In genomic region chr7:59245541-59245940, GRCm38 (mm10) we compare ENCODE assay signal across 15 mouse cellular contexts. TPM values are rescaled to one million over a fixed set of nuclear protein-coding genes. Genes with fewer than 3 reads are reported as not detected.
DNase-seq lines count a peak whose midpoint lies in the region; ATAC-seq and TF ChIP-seq lines count a peak whose summit lies in the region.
"Had no signal": no experiment of that assay in that cellular context is flagged by ENCODE, and none has a peak within 500 bp of the region (broad histone marks: within the 10 kb centered on the region; RNA-seq: fewer than 3 reads in every experiment).

No protein-coding gene starts in this region.

- ATAC-seq in common myeloid progenitor, adult 5-6 weeks (replicated peaks; ENCODE audit: low read depth, poor library complexity, severe bottlenecking), result peak; percentile 66; the same call in 1 of the 2 replicates

- H3K27me3 ChIP-seq in heart, adult 2 months (ENCODE audit: control insufficient read depth, insufficient read depth, low read length), result no peaks in the 10 kb centered on the region
- H3K27me3 ChIP-seq: embryonic facial prominence, embryonic 13.5 days; megakaryocyte, embryonic 14.5 days; neural tube, embryonic 15.5 days had no signal

- no peak for TF ChIP-seq POLR2A in heart, adult 2 months (IDR thresholded peaks at IDR 0.05; ENCODE audit: insufficient read depth, low read depth, low read length)

- H3K4me3 ChIP-seq in heart, adult 2 months, result no peak overlapping the region
- H3K4me3 ChIP-seq: embryonic facial prominence, embryonic 13.5 days; megakaryocyte, embryonic 14.5 days; neural tube, embryonic 15.5 days had no signal

- 99% methylated on average over 2 of the region's 2 CpGs for WGBS in heart, adult 2 months

- H3K79me2 ChIP-seq in heart, adult 2 months (replicated peaks; ENCODE audit: control insufficient read depth, insufficient read depth, low read length), result no peaks in the 10 kb centered on the region

- intact Hi-C loops in heart, adult 2 months (cut with DNase I), result no loop called here
- intact Hi-C loops in heart, postnatal 25 days (cut with DNase I), result no loop called here

- no peak overlapping the region for H3K27ac ChIP-seq in heart, adult 2 months
- H3K27ac ChIP-seq: embryonic facial prominence, embryonic 13.5 days; neural tube, embryonic 15.5 days had no signal

- TF ChIP-seq EP300 in heart, adult 2 months (IDR thresholded peaks at IDR 0.05; ENCODE audit: insufficient read depth, low read depth, low read length), result no peak

- H3K4me1 ChIP-seq in heart, adult 2 months (ENCODE audit: control insufficient read depth, insufficient read depth, low read length), result no peaks in the 10 kb centered on the region
- H3K4me1 ChIP-seq: embryonic facial prominence, embryonic 13.5 days; neural tube, embryonic 15.5 days had no signal

- no peak for DNase-seq in heart, adult 2 months
- no peak for DNase-seq in heart, postnatal 25 days (ENCODE audit: low spot score)
- peak; percentile 13 for DNase-seq in lung, postnatal 36 days
- DNase-seq in lung, postnatal 14 days, result no peak
- DNase-seq in thymus, postnatal 36 days, result peak; percentile 15 to 24
- DNase-seq in neural tube, embryonic 10.5 days (ENCODE audit: extremely low spot score, low spot score), result no peak
- DNase-seq in right cerebral cortex, postnatal 25 days, result no peak
- DNase-seq: cerebellum, adult 11 months; gastrocnemius, postnatal 10 days; heart, postnatal 14 days; kidney, postnatal 14 days had no signal

- TF ChIP-seq CTCF in heart, adult 2 months (IDR thresholded peaks at IDR 0.05), result peak; percentile 47

- H3K36me3 ChIP-seq in heart, adult 2 months (ENCODE audit: control insufficient read depth, insufficient read depth, low read length), result no peaks in the 10 kb centered on the region; the same call in 1 of the 2 replicates
- H3K36me3 ChIP-seq: neural tube, embryonic 15.5 days had no signal

- H3K9ac ChIP-seq in heart, adult 2 months (ENCODE audit: low read depth, low read length), result no peak overlapping the region
- H3K9ac ChIP-seq: embryonic facial prominence, embryonic 13.5 days; neural tube, embryonic 15.5 days had no signal

RNA-seq across cellular contexts. Expression of gene Ube3a, which starts 17.0 kb away (rescaled TPM):
- total RNA-seq in heart, adult 2 months (2021), result 100 to 1,000 TPM; 128 to 136 TPM
- polyA plus RNA-seq in heart, adult 2 months (2012; rRNA removed), result 27.3 and 38.4 TPM in 2 replicates
- total RNA-seq in heart, postnatal 25 days (2021), result 100 to 1,000 TPM; 117 to 132 TPM
- total RNA-seq in common myeloid progenitor, adult 5-6 weeks (2017), result 104 and 140 TPM in 2 replicates

Comparison
In these comparisons a context has a peak if more than half of its experiments do, and no peak if none do; other contexts are left out.
1. DNase-seq: peak in lung, postnatal 36 days (single experiment) and thymus, postnatal 36 days (2 of 2); none in heart, adult 2 months (0 of 2), heart, postnatal 25 days (single experiment), lung, postnatal 14 days (single experiment), neural tube, embryonic 10.5 days (single experiment) and right cerebral cortex, postnatal 25 days (single experiment).